Mouse (Mus musculus): ENCODE measurements around the gene Meis2.

Gene Meis2

GRCm38 (mm10) chr2:116047365-116047764 lies 18.3 kb downstream of the Meis2 start:
- no peak for DNase-seq (ENCODE audit: low spot score)

GRCm38 (mm10) chr2:116045048-116045447 lies 20.6 kb downstream of the Meis2 start:
- DNase-seq (ENCODE audit: low spot score) = no peak

- DNase-seq (ENCODE audit: low spot score) = no peak
Measured at GRCm38 (mm10) chr2:116042934-116043698, 22.5 kb downstream of the Meis2 start.

- no peak for DNase-seq (ENCODE audit: low spot score)
Measured at GRCm38 (mm10) chr2:116042447-116042846, 23.2 kb downstream of the Meis2 start.

- no peak for DNase-seq (ENCODE audit: low spot score)
Measured at GRCm38 (mm10) chr2:116041683-116042262, 23.9 kb downstream of the Meis2 start.

- no peak for DNase-seq (ENCODE audit: low spot score)
Measured at GRCm38 (mm10) chr2:116035345-116035744, 30.3 kb downstream of the Meis2 start.

GRCm38 (mm10) chr2:116028127-116028526 lies 37.5 kb downstream of the Meis2 start:
- DNase-seq (ENCODE audit: low spot score) = no peak

- DNase-seq (ENCODE audit: low spot score) = no peak
Measured at GRCm38 (mm10) chr2:116022876-116023275, 42.8 kb downstream of the Meis2 start.

GRCm38 (mm10) chr2:116021931-116022330 lies 43.7 kb downstream of the Meis2 start:
- DNase-seq (ENCODE audit: low spot score) = no peak

GRCm38 (mm10) chr2:116021046-116021445 lies 44.6 kb downstream of the Meis2 start:
- DNase-seq (ENCODE audit: low spot score) = no peak

GRCm38 (mm10) chr2:116020451-116020951 lies 45.1 kb downstream of the Meis2 start:
- DNase-seq (ENCODE audit: low spot score) = no peak

GRCm38 (mm10) chr2:116019959-116020358 lies 45.7 kb downstream of the Meis2 start:
- DNase-seq (ENCODE audit: low spot score) = no peak

- no peak for DNase-seq (ENCODE audit: low spot score)
Measured at GRCm38 (mm10) chr2:116019466-116019794, 46.2 kb downstream of the Meis2 start.

- DNase-seq (ENCODE audit: low spot score) = no peak
Measured at GRCm38 (mm10) chr2:116018781-116019465, 46.7 kb downstream of the Meis2 start.

- no peak for DNase-seq (ENCODE audit: low spot score)
Measured at GRCm38 (mm10) chr2:116015520-116015919, 50.1 kb downstream of the Meis2 start.

GRCm38 (mm10) chr2:116010469-116010868 lies 55.2 kb downstream of the Meis2 start:
- no peak for DNase-seq (ENCODE audit: low spot score)

- no peak for DNase-seq (ENCODE audit: low spot score)
Measured at GRCm38 (mm10) chr2:116010061-116010460, 55.6 kb downstream of the Meis2 start.

GRCm38 (mm10) chr2:116009097-116009970 lies 56.3 kb downstream of the Meis2 start:
- DNase-seq (ENCODE audit: low spot score) = no peak

GRCm38 (mm10) chr2:116002354-116002753 lies 63.3 kb downstream of the Meis2 start:
- DNase-seq (ENCODE audit: low spot score) = no peak

GRCm38 (mm10) chr2:116001352-116002138 lies 64.1 kb downstream of the Meis2 start:
- no peak for DNase-seq (ENCODE audit: low spot score)

GRCm38 (mm10) chr2:116000514-116000913 lies 65.1 kb downstream of the Meis2 start:
- DNase-seq (ENCODE audit: low spot score) = no peak

All from ovary, postnatal 10 days (tissue).